In genomic region chr2:162222476-162222875, GRCm38 (mm10) we compare ENCODE assay signal across 26 mouse cellular contexts.
DNase-seq lines count a peak whose midpoint lies in the region; ATAC-seq and TF ChIP-seq lines count a peak whose summit lies in the region.
"Had no signal": no experiment of that assay in that cellular context is flagged by ENCODE, and none has a peak within 500 bp of the region (broad histone marks: within the 10 kb centered on the region; RNA-seq: fewer than 3 reads in every experiment).

No protein-coding gene starts in this region.

- H3K36me3 ChIP-seq in forebrain, postnatal 0 days (ENCODE audit: insufficient read depth): no peaks in the 10 kb centered on the region
- H3K36me3 ChIP-seq in forebrain, embryonic 10.5 days (replicated peaks): no peaks in the 10 kb centered on the region
- no peaks in the 10 kb centered on the region for H3K36me3 ChIP-seq in kidney, embryonic 15.5 days
- no peaks in the 10 kb centered on the region for H3K36me3 ChIP-seq in liver, embryonic 11.5 days (ENCODE audit: control insufficient read depth, insufficient read depth, low read length)
- H3K36me3 ChIP-seq: forebrain, embryonic 12.5 days; heart, embryonic 13.5 days; hindbrain, embryonic 10.5 days; hindbrain, embryonic 15.5 days; intestine, embryonic 15.5 days; limb, embryonic 12.5 days; lung, embryonic 15.5 days; midbrain, embryonic 10.5 days; neural tube, embryonic 12.5 days had no signal

- no peaks in the 10 kb centered on the region for H3K4me1 ChIP-seq in forebrain, postnatal 0 days (ENCODE audit: insufficient read depth)
- no peaks in the 10 kb centered on the region for H3K4me1 ChIP-seq in forebrain, embryonic 10.5 days
- no peaks in the 10 kb centered on the region for H3K4me1 ChIP-seq in kidney, embryonic 15.5 days
- H3K4me1 ChIP-seq in liver, embryonic 11.5 days (replicated peaks; ENCODE audit: control insufficient read depth, insufficient read depth, low read length): no peaks in the 10 kb centered on the region
- H3K4me1 ChIP-seq: forebrain, embryonic 12.5 days; heart, embryonic 13.5 days; hindbrain, embryonic 10.5 days; hindbrain, embryonic 15.5 days; intestine, embryonic 15.5 days; limb, embryonic 12.5 days; lung, embryonic 15.5 days; midbrain, embryonic 10.5 days; neural tube, embryonic 12.5 days had no signal

- no peak for TF ChIP-seq CTCF in forebrain, postnatal 0 days (IDR thresholded peaks at IDR 0.05; ENCODE audit: low read depth)

- no peak overlapping the region for H3K4me3 ChIP-seq in forebrain, postnatal 0 days (ENCODE audit: low read depth, low read length)
- no peak overlapping the region for H3K4me3 ChIP-seq in forebrain, embryonic 10.5 days
- H3K4me3 ChIP-seq in kidney, embryonic 15.5 days (replicated peaks): no peak overlapping the region
- H3K4me3 ChIP-seq in liver, embryonic 11.5 days (ENCODE audit: low read depth, low read length): no peak overlapping the region
- H3K4me3 ChIP-seq: forebrain, embryonic 12.5 days; heart, embryonic 13.5 days; hindbrain, embryonic 10.5 days; hindbrain, embryonic 15.5 days; intestine, embryonic 15.5 days; limb, embryonic 12.5 days; lung, embryonic 15.5 days; midbrain, embryonic 10.5 days; neural tube, embryonic 12.5 days had no signal

- 44% methylated on average over 1 of the region's 1 CpGs for WGBS in forebrain, postnatal 0 days
- WGBS in forebrain, embryonic 10.5 days: 64% methylated on average over 1 of the region's 1 CpGs
- WGBS in kidney, embryonic 15.5 days: 60% methylated on average over 1 of the region's 1 CpGs
- WGBS in liver, embryonic 11.5 days: 44% methylated on average over 1 of the region's 1 CpGs

- H3K4me2 ChIP-seq in forebrain, postnatal 0 days (ENCODE audit: low read depth): no peak overlapping the region
- no peak overlapping the region for H3K4me2 ChIP-seq in kidney, embryonic 15.5 days
- H3K4me2 ChIP-seq in liver, embryonic 11.5 days: no peak overlapping the region
- H3K4me2 ChIP-seq: forebrain, embryonic 12.5 days; heart, embryonic 13.5 days; hindbrain, embryonic 15.5 days; intestine, embryonic 15.5 days; limb, embryonic 12.5 days; lung, embryonic 15.5 days; neural tube, embryonic 12.5 days had no signal

- H3K27me3 ChIP-seq in forebrain, postnatal 0 days (ENCODE audit: insufficient read depth, low read length): no peaks in the 10 kb centered on the region
- no peaks in the 10 kb centered on the region for H3K27me3 ChIP-seq in forebrain, embryonic 10.5 days (ENCODE audit: poor library complexity, severe bottlenecking)
- H3K27me3 ChIP-seq in kidney, embryonic 15.5 days: no peaks in the 10 kb centered on the region
- H3K27me3 ChIP-seq in liver, embryonic 11.5 days (replicated peaks; ENCODE audit: control insufficient read depth, insufficient read depth, low read length): no peaks in the 10 kb centered on the region
- H3K27me3 ChIP-seq: forebrain, embryonic 12.5 days; heart, embryonic 13.5 days; hindbrain, embryonic 15.5 days; intestine, embryonic 15.5 days; limb, embryonic 12.5 days; lung, embryonic 15.5 days; neural tube, embryonic 12.5 days had no signal

- H3K9ac ChIP-seq in forebrain, postnatal 0 days: no peak overlapping the region
- H3K9ac ChIP-seq in kidney, embryonic 15.5 days: no peak overlapping the region
- no peak overlapping the region for H3K9ac ChIP-seq in liver, embryonic 11.5 days (ENCODE audit: low read depth, low read length)
- H3K9ac ChIP-seq: forebrain, embryonic 12.5 days; heart, embryonic 13.5 days; hindbrain, embryonic 15.5 days; intestine, embryonic 15.5 days; limb, embryonic 12.5 days; lung, embryonic 15.5 days; neural tube, embryonic 12.5 days had no signal

- DNase-seq in forebrain, postnatal 0 days: peak; percentile 24
- no peak for DNase-seq in forebrain, embryonic 10.5 days (ENCODE audit: extremely low spot score, low spot score)
- peak; percentile 1 to 11 for DNase-seq in kidney, adult 8-10 months
- peak; percentile 53 for DNase-seq in brain, adult 2 months (ENCODE audit: low read depth, low spot score)
- peak; percentile 9 to 23 for DNase-seq in kidney, postnatal 36 days
- no peak for DNase-seq in liver, embryonic 11.5 days (ENCODE audit: low spot score)
- DNase-seq: adrenal gland, postnatal 25 days; cerebellum, adult 2 months; cerebellum, postnatal 25 days; gastrocnemius, postnatal 10 days; heart, postnatal 10 days; layer of hippocampus, adult 9-11 months; right cerebral cortex, adult 18-20 months; thymus, adult 2 months; thymus, postnatal 4 days had no signal

- 0 out of 2 replicates have a peak, but pooled peaks have one; percentile 5 for ATAC-seq in forebrain, postnatal 0 days
- no peak for ATAC-seq in kidney, embryonic 15.5 days (replicated peaks; ENCODE audit: low FRiP score)
- ATAC-seq in liver, embryonic 11.5 days (replicated peaks; ENCODE audit: low FRiP score): no peak
- ATAC-seq: intestine, embryonic 15.5 days; midbrain, embryonic 16.5 days had no signal

- H3K27ac ChIP-seq in forebrain, postnatal 0 days (ENCODE audit: low read depth, low read length): no peak overlapping the region
- H3K27ac ChIP-seq in forebrain, embryonic 10.5 days: no peak overlapping the region
- H3K27ac ChIP-seq in kidney, embryonic 15.5 days: no peak overlapping the region
- no peak overlapping the region for H3K27ac ChIP-seq in liver, embryonic 11.5 days (ENCODE audit: low read depth, low read length)
- H3K27ac ChIP-seq: forebrain, embryonic 12.5 days; heart, embryonic 13.5 days; hindbrain, embryonic 10.5 days; hindbrain, embryonic 15.5 days; intestine, embryonic 15.5 days; limb, embryonic 12.5 days; lung, embryonic 15.5 days; midbrain, embryonic 10.5 days; neural tube, embryonic 12.5 days had no signal

- no peaks in the 10 kb centered on the region for H3K9me3 ChIP-seq in forebrain, postnatal 0 days (ENCODE audit: low read length)
- 0 out of 2 replicates have a peak, but pooled peaks cover under 1% of the 10 kb centered on the region for H3K9me3 ChIP-seq in forebrain, embryonic 10.5 days
- H3K9me3 ChIP-seq in kidney, embryonic 15.5 days (replicated peaks): no peaks in the 10 kb centered on the region
- no peaks in the 10 kb centered on the region for H3K9me3 ChIP-seq in liver, embryonic 11.5 days (ENCODE audit: control insufficient read depth, low read length)
- H3K9me3 ChIP-seq: forebrain, embryonic 12.5 days; heart, embryonic 13.5 days; hindbrain, embryonic 10.5 days; hindbrain, embryonic 15.5 days; intestine, embryonic 15.5 days; lung, embryonic 15.5 days; midbrain, embryonic 10.5 days had no signal

Comparison
In these comparisons a context has a peak if more than half of its experiments do, and no peak if none do; other contexts are left out.
1. DNase-seq: peak in forebrain, postnatal 0 days (single experiment), kidney, adult 8-10 months (2 of 2), brain, adult 2 months (single experiment) and kidney, postnatal 36 days (2 of 2); none in forebrain, embryonic 10.5 days (single experiment) and liver, embryonic 11.5 days (single experiment).